Mouse (Mus musculus) ovary, postnatal 36 days (tissue): ENCODE measurements around the gene Nav3.

Source experiments
- DNase-seq: peaks from one replicate; pipeline ENCODE4 v3.0.0; 2022; ENCODE audit warnings: low spot score, mixed read lengths

Gene Nav3

DNA sequence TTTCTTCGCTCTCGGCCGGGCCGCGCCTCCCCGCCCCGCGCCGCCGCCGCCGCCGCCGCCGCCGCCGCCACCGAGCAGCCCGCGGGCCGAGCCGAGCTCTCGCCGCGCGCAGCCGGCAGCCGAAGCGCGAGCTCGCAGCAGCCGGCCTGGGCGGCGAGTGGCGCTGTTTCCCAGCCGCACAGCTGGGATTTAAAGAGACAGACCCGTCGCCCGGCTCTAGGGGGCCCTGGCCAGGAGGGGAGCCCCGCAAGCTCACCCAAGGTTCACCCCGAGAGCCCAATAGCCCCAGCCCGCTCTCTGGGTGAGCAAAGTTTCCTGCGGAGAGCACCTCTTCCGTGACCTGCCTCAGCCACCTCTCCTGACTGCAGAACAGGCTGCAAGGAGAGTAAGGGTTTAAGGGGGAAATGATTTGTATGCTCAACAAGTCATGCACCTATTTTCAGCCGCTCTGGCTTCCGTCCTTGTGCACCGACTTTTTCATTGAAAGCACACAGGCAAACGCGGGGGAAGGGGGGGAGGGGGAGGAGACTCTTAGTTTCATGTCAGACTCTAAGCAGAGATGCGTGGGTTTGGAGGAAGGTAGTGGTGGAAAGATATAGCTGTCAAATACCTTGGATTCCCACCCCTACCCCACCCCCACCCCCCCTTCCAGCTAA, at the start of gene Nav3:
Gene Nav3 (minus strand): TSS at position 367 of the 656 bp plus-strand sequence.
- peak; percentile 68 for DNase-seq

DNA sequence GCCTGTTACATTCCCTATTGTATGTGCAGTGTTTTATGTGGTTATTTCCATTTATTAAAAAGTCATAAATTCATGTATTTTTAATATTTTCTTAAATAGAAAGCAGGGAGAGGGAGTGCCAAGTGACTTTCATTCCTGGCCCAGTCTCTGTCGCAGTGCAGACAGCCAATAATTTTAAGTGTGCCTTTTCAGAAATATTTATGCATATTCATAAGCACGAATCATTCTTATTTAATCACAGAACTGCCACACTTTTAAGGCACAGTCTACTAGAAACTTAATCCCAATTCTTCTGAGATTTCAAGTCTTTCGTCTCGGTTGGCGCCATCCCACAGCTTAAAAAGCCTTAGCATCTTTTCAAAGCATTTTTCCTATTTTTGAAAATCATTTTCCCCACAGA, 29.3 kb upstream of the Nav3 start:
- DNase-seq = no peak

- DNase-seq = no peak
Observed at GRCm38 (mm10) chr10:110484822-110485221, 28.8 kb upstream of the Nav3 start.

DNA sequence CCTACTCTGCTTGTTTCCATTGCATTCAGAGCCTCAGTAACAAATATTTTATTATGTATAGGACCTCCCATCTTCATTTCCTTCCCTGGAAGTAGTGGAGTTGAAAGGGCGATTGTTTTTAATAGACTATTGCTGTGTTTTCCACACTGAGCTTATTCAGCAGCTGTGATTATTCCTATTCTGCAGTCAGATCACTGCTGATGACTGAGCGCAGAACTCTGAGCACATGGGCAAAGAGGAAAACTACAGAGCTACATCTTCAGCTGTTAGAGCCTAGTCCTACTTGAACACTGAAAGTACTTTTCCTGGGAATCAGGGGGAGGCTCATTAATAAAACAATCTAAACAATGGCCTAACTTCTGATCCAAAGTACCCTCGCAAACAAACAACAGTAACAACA, 23.2 kb upstream of the Nav3 start:
- DNase-seq = no peak

DNA sequence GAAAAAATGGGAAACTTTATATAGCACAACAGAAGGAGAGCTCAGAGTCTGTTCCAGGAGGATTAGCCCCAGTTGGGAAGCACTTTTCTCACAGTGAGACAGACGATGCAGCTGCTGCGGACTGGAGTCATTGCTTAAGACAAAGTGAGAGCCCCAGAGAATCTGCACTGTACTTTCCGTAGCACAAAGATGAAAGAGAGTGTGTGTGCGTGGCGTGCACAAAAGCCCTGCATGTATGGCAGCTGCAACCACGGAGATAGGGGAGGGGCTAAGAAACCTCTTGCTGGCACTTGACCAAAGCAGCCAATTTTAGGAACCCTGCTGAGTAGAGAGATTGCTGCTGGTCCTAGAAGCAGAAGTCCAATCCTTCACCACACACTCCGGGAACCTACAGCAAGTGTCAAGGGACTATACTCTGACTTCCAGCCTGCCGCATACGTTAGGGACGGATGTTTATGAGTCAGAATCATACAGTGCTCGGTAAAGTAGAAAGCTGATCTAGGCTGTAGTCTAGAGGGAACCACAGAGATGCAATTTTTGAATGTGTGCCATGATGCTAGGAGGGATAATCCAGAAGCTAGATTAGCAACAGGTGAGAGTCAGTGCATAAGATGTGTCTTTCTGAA, 21.8 kb upstream of the Nav3 start:
- no peak for DNase-seq

DNA sequence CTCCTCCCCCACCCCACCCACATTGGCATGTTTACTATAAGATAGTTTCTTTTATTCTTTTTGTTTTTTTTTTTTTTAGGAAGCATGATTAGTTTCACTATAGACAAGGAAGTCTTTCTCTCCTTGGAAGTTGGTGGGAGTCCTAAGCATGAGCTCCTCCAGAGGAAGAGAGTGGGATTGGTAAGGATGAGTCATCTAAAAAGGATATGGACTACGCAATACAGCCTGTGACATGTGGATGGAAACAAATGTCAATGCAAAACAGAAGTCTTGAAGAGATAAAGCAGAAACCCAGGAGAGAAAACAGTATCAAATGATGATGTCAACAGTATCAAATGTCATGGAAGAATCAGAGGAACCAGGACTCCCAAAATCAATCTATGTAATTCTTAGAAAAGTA, 18.1 kb upstream of the Nav3 start:
- no peak for DNase-seq

- no peak for DNase-seq
Observed at GRCm38 (mm10) chr10:110469445-110469844, 13.4 kb upstream of the Nav3 start.

- DNase-seq = no peak
Observed at GRCm38 (mm10) chr10:110455063-110455837, 754 bp downstream of the Nav3 start.

GRCm38 (mm10) chr10:110453566-110453965, 2.4 kb downstream of the Nav3 start:
- no peak for DNase-seq

- DNase-seq = no peak
Observed at GRCm38 (mm10) chr10:110440396-110440795, 15.6 kb downstream of the Nav3 start.

DNA sequence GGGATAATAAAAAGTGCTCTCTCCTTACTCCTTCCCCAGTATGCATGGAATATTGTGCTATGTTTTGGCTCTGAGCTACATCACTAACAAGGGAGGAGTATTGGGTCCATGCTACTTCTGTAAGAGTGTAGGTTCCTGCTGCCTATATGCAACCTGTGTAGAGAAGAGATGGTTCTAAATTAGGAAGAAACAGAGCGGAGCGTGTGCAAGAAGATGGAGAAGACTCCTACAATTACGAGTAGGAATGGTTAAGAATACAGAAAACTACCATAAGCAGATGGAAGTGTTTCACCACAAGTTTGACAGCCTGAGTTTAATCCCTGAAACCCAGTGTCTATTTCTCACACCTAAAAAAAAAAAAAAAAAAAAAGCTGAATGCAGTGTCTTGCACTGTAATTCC, 24.9 kb downstream of the Nav3 start:
- DNase-seq = no peak

GRCm38 (mm10) chr10:110429578-110429977, 26.4 kb downstream of the Nav3 start:
- DNase-seq = no peak

GRCm38 (mm10) chr10:110429052-110429451, 27.0 kb downstream of the Nav3 start:
- no peak for DNase-seq

DNA sequence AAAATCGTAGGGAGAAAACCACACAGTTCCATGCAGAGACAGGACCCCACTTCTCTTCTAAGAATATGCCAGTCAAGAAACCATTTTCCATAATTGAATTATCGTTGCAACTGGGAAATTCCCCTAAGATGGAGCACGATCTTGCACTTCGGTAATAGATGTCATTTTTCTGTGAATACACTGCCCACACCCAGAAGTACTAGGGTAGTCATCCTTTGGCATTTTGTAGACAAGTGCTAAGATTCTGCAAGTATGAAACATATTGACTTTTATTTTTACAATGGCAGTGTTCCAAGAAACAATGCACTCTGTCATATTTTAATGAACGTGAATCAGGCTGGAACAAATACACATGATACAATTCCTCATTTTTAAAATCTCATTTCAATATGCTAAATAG, 34.5 kb downstream of the Nav3 start:
- no peak for DNase-seq

- no peak for DNase-seq
Observed at GRCm38 (mm10) chr10:110417003-110417402, 39.0 kb downstream of the Nav3 start.

DNA sequence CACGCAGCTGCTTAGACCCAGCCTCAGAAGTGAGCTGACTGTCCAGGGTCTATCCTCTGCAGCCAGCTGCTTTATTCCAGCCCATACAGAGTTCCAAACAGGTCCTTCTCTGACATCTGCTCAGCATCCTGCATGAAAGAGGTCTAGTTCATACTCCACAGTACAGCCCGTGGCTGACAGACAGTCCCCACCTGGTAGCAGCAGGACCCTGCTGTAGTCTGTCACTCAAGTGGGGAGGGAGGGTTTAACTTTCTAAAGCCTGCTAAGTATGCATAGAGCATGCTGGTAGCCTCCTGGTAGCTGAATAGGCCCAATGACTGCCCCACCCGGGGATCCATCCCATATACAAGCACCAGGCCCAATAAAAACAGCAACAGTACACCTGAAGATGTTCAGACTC, 40.4 kb downstream of the Nav3 start:
- DNase-seq = no peak

DNA sequence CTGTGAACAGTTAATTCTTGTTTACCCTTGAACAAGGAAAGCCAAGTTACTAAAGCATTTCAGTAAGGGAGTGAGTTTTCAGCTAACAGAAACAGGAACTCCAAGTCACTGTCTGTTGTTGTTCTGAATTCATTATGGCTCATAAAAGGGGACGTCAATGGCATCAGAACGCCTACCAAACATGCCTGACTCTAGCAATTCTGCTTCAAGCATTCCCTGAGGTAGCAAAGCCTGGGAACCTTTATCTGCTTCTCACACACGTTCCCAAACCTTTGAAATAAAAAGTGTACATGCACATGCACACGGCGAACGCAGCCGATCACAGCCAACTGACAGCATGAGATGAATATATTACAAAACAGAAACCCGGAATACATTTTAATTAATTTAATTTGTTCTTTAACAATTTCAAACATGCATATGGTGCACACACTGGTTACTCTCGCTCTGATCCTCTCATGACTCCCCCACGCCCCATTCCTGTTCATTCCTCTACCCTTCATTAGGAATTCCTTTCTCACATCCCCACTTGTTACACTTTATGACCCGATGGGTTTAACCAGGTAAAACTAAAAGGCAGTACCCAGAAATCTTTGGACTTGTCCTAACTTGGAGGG, 42.6 kb downstream of the Nav3 start:
- DNase-seq = no peak

- DNase-seq = no peak
Observed at GRCm38 (mm10) chr10:110402950-110403349, 53.1 kb downstream of the Nav3 start.

- no peak for DNase-seq
Observed at GRCm38 (mm10) chr10:110400642-110401041, 55.4 kb downstream of the Nav3 start.

GRCm38 (mm10) chr10:110398643-110399042, 57.4 kb downstream of the Nav3 start:
- no peak for DNase-seq

DNA sequence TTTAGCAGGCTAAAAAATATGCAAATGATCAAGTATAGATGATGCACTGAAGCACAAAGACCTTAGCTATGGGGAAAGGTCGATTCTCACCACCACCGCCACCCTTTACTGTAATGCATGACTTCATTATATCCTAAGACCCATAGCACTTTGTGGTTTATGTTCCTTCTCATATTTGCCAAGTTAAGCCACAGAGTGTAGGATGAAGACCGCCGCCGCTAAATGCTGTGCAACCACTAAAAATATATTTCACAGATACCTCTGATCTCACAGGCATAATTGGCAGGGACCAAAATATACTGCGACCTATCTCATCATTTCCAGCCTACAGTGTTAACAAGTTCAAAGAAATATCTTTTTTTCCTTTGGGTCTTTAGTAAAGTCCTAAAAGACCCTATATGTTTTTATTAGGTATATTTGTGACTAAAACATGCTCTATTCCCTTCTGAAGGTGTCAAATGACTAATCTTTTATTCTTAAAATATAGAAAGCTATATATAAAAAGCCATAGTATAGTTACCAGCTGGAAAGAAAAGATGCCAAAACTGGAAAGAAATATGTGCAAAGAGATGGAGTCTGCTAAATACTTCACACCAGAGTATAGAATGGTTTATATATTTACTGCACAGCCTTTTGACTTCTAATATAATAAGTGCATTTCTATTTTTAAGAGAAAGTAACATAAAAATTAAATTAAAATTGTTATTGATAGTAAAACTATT, 69.4 kb downstream of the Nav3 start:
- DNase-seq = no peak
